Mouse (Mus musculus) E14TG2a.4 (cell line): ENCODE measurements around the gene Myl7.

Source experiments
- CTCF ChIP-seq: conservative IDR thresholded peaks from 2 replicates; pipeline ENCODE4 v1.5.1; 2014; ENCODE audit warnings: low read length
- POU5F1 ChIP-seq: IDR thresholded peaks from 2 replicates; pipeline ENCODE4 v1.6.1; 2014; ENCODE audit warnings: low read length, borderline replicate concordance

DNA sequence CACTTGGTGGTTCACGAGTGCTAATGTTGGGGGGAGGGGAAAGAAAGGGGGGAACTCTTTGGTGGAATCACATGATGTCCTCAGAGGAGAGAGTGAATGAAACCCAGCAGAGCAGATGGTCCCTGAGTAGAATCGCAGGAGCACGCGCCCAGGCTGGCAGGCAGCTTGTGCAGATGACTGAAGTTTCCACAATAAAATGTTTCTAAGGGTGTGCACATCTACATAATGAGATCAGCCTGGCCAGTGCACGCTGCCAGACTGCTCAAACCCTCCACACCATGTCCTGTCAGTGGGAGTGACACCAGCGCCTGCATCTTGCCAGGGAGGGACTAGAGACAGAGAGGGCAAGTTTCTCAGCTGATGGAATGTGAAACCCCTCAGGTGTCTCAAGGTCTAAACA is 49.8 kb downstream of the Myl7 start:
- no peak for TF ChIP-seq CTCF
- no peak for TF ChIP-seq POU5F1
